Mouse (Mus musculus): Measurements from ENCODE around the gene Vps13d. TPM values are rescaled to one million over a fixed set of nuclear protein-coding genes. Genes with fewer than 3 reads are reported as not detected.

Gene Vps13d
- total RNA-seq (2017), result 41.1 and 54.8 TPM in 2 replicates

DNA sequence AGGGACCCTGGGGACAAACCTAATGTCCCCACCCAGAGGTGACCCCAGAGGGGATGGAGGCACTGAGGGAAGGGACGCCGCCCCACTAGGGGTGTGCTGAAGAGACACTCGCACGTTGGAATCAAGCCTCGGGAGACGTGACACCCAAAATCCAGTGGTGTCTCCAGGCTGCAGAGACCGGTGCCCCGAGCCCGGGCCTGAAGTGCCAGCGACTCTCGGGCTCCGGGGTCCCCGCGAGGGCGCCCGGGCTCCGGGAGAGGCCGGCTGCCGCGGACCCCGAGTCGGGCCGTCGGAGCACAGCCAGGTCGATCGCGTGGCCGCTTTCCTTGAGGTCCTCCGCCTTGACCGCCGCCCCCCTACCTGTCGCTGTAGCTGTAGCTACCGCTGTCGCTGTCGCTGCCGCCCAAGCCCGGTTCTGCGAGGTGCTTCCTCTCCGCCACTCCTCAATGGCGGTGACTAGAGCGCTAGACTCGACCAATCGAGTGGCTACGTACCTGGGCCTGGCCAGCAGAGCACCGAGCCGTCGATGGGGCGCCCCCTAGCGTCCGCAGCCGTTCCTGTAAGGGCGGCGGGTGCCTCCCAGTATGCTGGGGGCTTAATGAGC, at the start of gene Vps13d:
Gene Vps13d, minus strand, starts transcription at position 447 of the 604 bp plus-strand sequence.
- peak; percentile 95 to 96 for ATAC-seq (replicated peaks in 1 of 2; ENCODE audit: insufficient read depth in 1 of 2, low FRiP score in 2 of 2, low TSS enrichment in 1 of 2, low read depth in 1 of 2, poor library complexity in 2 of 2, severe bottlenecking in 2 of 2)

- peak; percentile 0 to 5; a peak in 1 of 4 replicates for ATAC-seq (replicated peaks in 1 of 2; ENCODE audit: insufficient read depth in 1 of 2, low FRiP score in 2 of 2, low TSS enrichment in 1 of 2, low read depth in 1 of 2, poor library complexity in 2 of 2, severe bottlenecking in 2 of 2)
Observed at GRCm38 (mm10) chr4:145242719-145243350, 48.0 kb upstream of the Vps13d start.

GRCm38 (mm10) chr4:145240723-145241231, 46.0 kb upstream of the Vps13d start:
- ATAC-seq (replicated peaks in 1 of 2; ENCODE audit: insufficient read depth in 1 of 2, low FRiP score in 2 of 2, low TSS enrichment in 1 of 2, low read depth in 1 of 2, poor library complexity in 2 of 2, severe bottlenecking in 2 of 2), result peak; percentile 89 to 93

DNA sequence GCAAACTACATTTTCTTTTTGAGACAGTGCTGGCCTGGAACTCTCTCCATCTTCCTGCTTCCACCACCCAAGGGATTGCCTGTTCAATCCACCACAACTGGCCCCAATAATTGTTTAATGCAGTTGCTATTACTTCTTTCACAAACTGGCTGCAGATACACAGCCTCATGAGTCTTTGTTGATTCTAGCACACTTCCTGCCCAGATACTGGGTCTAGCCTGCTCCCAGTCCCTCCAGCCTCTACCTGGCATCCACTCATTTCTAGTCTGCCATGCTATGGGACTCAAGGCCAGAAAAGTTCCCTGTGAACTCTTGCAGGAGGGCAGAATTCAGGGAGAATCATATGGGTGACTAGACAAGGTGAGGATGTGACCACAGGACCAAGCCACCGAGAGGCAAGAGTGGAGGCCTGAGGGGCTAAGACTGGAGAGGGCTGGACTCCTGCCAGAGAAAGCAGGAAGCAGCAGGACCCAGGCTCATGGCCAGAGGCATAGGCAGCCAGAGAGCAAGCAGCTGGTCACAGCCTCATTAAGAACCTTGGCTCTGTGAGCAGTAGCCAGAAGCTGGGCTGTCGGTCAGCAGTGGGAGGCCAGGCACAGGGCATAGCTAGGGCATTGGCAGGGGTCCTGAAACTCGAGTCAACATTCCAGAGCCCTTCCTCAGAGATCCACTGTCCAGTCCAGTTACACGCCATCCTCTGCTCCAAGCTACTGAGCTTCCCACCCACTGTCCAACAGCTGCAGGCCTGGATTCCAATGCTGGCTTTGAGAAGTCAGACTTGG, 44.4 kb upstream of the Vps13d start:
- ATAC-seq (replicated peaks in 1 of 2; ENCODE audit: insufficient read depth in 1 of 2, low FRiP score in 2 of 2, low TSS enrichment in 1 of 2, low read depth in 1 of 2, poor library complexity in 2 of 2, severe bottlenecking in 2 of 2), result 0 out of 4 replicates have a peak, but pooled peaks of 1 of the 2 experiments have one; percentile 8

- ATAC-seq (replicated peaks in 1 of 2; ENCODE audit: insufficient read depth in 1 of 2, low FRiP score in 2 of 2, low TSS enrichment in 1 of 2, low read depth in 1 of 2, poor library complexity in 2 of 2, severe bottlenecking in 2 of 2), result peak; percentile 8 to 13; a peak in 3 of 4 replicates
Observed at GRCm38 (mm10) chr4:145236027-145236426, 41.2 kb upstream of the Vps13d start.

- ATAC-seq (replicated peaks in 1 of 2; ENCODE audit: insufficient read depth in 1 of 2, low FRiP score in 2 of 2, low TSS enrichment in 1 of 2, low read depth in 1 of 2, poor library complexity in 2 of 2, severe bottlenecking in 2 of 2), result peak; percentile 25 to 27; a peak in 3 of 4 replicates
Observed at GRCm38 (mm10) chr4:145233487-145234228, 38.9 kb upstream of the Vps13d start.

DNA sequence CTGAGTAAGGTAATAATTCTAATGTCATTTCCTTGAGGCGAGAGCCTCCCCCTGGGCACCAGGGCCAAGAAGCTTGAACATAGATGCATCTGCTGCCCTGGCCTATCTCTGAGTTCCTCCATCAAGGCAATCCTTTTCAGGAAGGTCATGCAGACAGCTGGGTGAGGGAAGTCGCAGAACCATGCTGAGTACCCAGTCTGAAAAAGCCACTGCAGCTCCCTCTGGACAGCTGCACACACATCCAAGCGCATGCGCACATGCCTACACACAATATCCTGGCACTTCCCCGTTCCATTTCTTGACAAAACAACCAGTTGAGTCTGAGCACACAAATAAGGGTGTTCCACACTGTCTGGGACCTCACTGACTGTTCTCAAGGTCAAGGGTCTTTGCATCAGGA, 36.9 kb upstream of the Vps13d start:
- ATAC-seq (replicated peaks in 1 of 2; ENCODE audit: insufficient read depth in 1 of 2, low FRiP score in 2 of 2, low TSS enrichment in 1 of 2, low read depth in 1 of 2, poor library complexity in 2 of 2, severe bottlenecking in 2 of 2), result no peak

DNA sequence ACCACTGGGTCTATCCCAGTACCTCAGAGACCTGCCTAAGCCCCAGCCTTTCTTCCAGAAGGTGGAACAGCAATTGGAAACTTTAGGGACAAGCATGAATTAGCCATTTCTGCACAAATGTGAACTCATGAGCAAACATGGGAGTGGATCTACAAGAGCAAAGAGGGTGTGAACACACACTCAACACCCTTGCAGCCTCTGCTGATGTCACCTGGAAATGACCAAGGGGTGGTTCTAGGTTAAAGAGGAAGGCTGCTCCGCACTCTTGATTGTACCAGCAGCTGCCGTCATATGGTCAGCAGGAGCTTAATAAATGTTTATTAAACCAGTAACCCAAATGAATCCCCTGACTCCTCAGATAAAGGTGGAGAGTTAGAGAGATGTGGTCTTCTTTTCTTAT, 35.8 kb upstream of the Vps13d start:
- no peak for ATAC-seq (replicated peaks in 1 of 2; ENCODE audit: insufficient read depth in 1 of 2, low FRiP score in 2 of 2, low TSS enrichment in 1 of 2, low read depth in 1 of 2, poor library complexity in 2 of 2, severe bottlenecking in 2 of 2)

DNA sequence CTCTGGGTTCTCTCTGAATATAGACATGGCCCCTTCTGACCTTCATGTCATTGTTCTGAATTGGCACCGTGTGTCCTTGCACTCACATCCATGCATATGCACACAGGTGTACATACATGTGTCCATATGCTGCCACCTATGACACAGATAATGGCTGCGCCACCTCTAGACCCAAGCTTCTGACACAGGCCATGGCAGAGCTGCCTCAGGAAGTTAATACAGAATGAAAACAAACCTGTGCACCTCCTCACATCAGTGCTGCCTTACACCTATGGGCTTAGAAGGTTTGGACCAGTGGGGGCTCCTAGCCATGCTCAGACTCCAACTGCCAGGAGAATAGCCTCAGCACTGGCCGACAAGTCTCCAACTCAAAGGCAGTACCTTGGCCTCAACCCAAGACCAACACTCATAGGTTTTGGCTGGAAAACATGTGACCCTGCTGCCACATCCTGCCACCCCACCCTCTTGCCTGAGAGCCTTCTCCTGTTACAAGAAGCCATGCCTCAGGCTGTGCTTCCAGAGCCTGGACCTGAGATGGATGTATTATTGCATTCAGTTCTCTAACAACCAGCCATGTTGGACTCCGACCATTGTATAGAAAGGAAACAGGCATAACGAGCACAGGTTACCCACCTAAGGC, 34.8 kb upstream of the Vps13d start:
- peak; percentile 51 to 59 for ATAC-seq (replicated peaks in 1 of 2; ENCODE audit: insufficient read depth in 1 of 2, low FRiP score in 2 of 2, low TSS enrichment in 1 of 2, low read depth in 1 of 2, poor library complexity in 2 of 2, severe bottlenecking in 2 of 2)

DNA sequence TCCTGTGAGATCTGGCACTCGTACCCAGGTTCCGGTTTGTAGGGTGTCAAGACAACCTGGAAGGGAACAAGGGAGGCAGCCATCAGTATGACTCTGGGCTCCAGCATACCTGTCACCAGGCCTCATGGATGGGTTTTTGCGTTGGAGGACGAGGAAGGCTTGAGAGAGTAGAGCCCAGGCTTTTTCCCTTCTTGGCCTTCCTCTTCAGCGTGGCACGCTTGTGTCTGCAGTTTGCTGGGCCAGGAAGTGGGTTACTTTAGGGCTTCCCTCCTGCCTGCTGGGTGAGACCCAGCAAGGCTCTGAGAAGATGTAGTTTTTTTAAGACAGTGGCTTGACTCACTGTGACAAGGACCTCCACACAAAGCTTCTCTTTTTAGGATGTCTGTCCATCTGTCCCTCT, 34.2 kb upstream of the Vps13d start:
- ATAC-seq (replicated peaks in 1 of 2; ENCODE audit: insufficient read depth in 1 of 2, low FRiP score in 2 of 2, low TSS enrichment in 1 of 2, low read depth in 1 of 2, poor library complexity in 2 of 2, severe bottlenecking in 2 of 2), result peak; percentile 72 to 73

DNA sequence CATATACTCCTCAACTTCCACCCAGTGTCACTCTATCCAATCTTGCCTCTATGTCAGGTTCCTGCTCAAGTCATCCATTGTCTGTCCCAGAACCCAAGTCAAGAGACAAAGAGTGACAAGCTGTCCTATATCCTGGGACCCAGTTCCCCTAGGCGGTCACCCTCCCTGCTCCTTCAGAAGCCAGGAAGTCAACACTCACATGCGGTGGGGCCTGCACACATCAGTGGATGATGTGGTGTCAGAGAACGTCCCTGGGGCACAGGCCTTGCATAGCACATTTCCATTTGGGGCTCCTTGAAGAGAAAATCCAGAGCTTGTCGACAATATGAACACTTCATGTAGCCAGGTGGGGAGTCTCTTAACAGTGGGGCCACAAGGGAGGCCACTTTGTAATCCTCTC, 29.8 kb upstream of the Vps13d start:
- ATAC-seq (replicated peaks in 1 of 2; ENCODE audit: insufficient read depth in 1 of 2, low FRiP score in 2 of 2, low TSS enrichment in 1 of 2, low read depth in 1 of 2, poor library complexity in 2 of 2, severe bottlenecking in 2 of 2), result no peak

DNA sequence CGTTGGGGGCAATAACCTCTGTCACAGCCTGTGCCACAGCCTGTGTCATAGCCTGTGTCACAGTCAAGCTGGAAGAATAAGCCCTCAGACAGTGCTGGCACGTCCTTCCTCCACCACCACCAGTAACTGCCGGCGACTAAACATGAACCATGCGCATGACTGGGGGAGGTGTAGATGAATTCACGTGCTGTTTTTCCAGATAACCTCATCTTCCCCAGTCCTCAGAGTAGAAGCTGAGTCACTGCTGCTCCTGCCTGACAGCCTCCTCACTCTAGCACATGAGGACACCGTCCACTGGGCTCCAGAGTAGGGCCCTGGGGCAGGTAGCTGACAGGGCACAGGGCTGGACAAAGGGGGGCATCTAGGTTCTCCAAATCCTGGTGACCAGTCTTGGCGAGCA, 27.3 kb upstream of the Vps13d start:
- peak; percentile 68 to 78 for ATAC-seq (replicated peaks in 1 of 2; ENCODE audit: insufficient read depth in 1 of 2, low FRiP score in 2 of 2, low TSS enrichment in 1 of 2, low read depth in 1 of 2, poor library complexity in 2 of 2, severe bottlenecking in 2 of 2)

DNA sequence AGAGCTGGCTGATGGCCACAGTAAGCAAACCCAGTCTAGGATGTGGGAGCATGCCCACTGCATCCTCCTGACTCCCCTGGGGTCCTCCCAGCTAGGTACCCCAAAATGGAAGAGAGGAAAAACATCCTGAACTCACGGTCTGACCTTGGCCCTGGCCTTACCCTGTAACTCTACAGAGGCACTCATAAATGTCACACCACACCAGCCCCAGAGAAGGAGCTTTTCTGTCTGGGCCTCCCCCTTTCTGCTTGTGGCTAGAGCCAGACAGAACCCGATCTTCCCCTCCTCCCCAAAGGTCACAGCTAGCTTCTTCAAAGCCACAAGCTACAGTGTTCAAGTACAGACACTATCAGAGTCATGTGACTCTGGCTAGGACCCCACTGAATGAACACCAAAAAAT, 26.6 kb upstream of the Vps13d start:
- ATAC-seq (replicated peaks in 1 of 2; ENCODE audit: insufficient read depth in 1 of 2, low FRiP score in 2 of 2, low TSS enrichment in 1 of 2, low read depth in 1 of 2, poor library complexity in 2 of 2, severe bottlenecking in 2 of 2), result peak in 1 of 2 experiments; percentile 10; a peak in 2 of 4 replicates

- no peak for ATAC-seq (replicated peaks in 1 of 2; ENCODE audit: insufficient read depth in 1 of 2, low FRiP score in 2 of 2, low TSS enrichment in 1 of 2, low read depth in 1 of 2, poor library complexity in 2 of 2, severe bottlenecking in 2 of 2)
Observed at GRCm38 (mm10) chr4:145220001-145220400, 25.2 kb upstream of the Vps13d start.

- peak in 1 of 2 experiments; percentile 37; a peak in 1 of 4 replicates for ATAC-seq (replicated peaks in 1 of 2; ENCODE audit: insufficient read depth in 1 of 2, low FRiP score in 2 of 2, low TSS enrichment in 1 of 2, low read depth in 1 of 2, poor library complexity in 2 of 2, severe bottlenecking in 2 of 2)
Observed at GRCm38 (mm10) chr4:145219240-145219985, 24.6 kb upstream of the Vps13d start.

GRCm38 (mm10) chr4:145217837-145218236, 23.0 kb upstream of the Vps13d start:
- ATAC-seq (replicated peaks in 1 of 2; ENCODE audit: insufficient read depth in 1 of 2, low FRiP score in 2 of 2, low TSS enrichment in 1 of 2, low read depth in 1 of 2, poor library complexity in 2 of 2, severe bottlenecking in 2 of 2), result no peak

Data from hematopoietic stem cell, adult 5-6 weeks (primary cell).